Mouse (Mus musculus): ENCODE measurements around the gene Dlgap4. TPM values are rescaled to one million over a fixed set of nuclear protein-coding genes. Genes with fewer than 3 reads are reported as not detected.

Dlgap4 gene
- total RNA-seq, 1 experiment from 2014 or later, result 14.3 TPM

- no peak for ATAC-seq (replicated peaks in 1 of 2; ENCODE audit: insufficient read depth in 1 of 2, low FRiP score in 2 of 2, low TSS enrichment in 1 of 2, low read depth in 1 of 2, poor library complexity in 2 of 2, severe bottlenecking in 2 of 2)
Observed at GRCm38 (mm10) chr2:156673881-156674669, 60.6 kb downstream of the Dlgap4 start.

DNA sequence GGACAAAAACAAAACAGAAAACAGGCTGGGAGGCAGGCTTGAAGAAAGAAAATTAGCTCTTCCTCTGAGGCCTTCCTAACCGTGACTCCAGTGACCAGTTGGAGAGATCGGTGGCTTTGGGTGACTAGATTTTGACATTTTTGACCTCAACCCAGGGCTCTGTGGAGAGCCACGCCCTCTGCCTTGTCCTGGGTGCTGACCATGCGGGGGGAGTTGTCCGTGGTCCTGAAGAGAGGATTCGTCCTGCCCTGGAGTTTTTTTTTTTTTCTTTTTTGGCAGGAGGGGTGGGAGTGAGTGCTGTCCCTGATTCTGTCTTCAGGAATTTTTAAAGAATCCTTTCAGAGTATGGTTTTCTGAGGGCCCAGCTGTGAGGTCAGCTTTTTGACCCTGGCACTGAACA lies 63.4 kb downstream of the Dlgap4 start:
- no peak for ATAC-seq (replicated peaks in 1 of 2; ENCODE audit: insufficient read depth in 1 of 2, low FRiP score in 2 of 2, low TSS enrichment in 1 of 2, low read depth in 1 of 2, poor library complexity in 2 of 2, severe bottlenecking in 2 of 2)

DNA sequence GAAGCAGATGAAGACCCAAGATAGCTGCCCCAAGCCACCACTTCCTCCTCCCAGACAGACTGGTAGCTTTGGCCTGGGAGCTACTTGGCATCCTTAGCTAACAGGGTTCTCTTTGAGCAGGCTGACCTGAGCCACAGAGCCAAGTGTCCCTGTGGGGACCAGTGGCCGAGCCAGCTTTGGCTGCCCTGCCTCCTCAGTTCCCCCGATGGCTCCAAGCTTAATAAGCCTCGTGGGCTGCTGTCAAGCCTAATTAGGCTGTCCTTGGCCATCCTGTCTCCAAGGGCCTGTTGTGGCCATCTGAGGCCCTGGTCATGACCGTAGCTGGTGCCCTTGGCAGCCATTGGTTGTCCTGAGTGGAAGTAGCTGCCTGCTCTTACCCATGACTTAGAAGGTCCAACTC lies 64.6 kb downstream of the Dlgap4 start:
- ATAC-seq (replicated peaks in 1 of 2; ENCODE audit: insufficient read depth in 1 of 2, low FRiP score in 2 of 2, low TSS enrichment in 1 of 2, low read depth in 1 of 2, poor library complexity in 2 of 2, severe bottlenecking in 2 of 2), result no peak

DNA sequence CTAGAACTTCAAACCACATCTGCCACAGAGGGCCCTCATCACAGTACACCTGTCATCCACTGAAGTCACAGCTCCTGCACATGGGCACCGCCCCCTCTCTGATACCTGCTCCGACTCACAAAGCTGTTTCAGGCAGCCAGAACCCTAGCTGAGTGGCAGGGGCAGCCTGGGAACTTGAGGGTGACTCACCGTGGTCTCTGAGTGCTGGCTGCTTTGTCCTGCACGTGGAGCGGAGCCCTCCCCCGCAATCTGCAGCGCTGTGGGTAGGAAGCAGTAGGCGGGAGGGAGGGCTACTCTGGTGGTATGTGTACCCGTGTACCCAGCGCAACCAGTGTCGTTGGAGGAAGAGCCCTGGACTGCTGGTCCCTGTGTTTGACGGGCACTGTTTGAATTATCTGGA lies 69.5 kb downstream of the Dlgap4 start:
- ATAC-seq (replicated peaks in 1 of 2; ENCODE audit: insufficient read depth in 1 of 2, low FRiP score in 2 of 2, low TSS enrichment in 1 of 2, low read depth in 1 of 2, poor library complexity in 2 of 2, severe bottlenecking in 2 of 2), result 0 out of 4 replicates have a peak, but pooled peaks of 1 of the 2 experiments have one; percentile 23

DNA sequence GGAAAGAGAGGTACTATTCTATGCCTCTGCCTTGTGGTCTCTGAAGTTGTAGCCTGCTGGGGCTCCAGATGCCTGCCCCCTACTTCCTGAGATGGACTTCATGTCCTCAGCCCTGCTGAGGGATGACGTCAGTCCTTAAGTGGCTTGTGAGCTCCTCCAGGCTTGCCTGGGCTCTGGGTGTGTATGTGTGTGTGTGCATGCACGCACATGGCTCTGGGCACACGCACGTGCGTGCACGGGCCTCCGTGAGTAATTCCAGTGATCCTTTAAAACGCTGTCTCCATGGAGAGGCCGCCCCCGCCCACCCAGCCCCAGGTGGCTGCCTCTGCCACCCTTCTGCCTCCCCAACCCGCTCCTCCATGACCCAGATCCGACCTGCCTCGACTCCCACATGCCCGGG lies 72.5 kb downstream of the Dlgap4 start:
- ATAC-seq (replicated peaks in 1 of 2; ENCODE audit: insufficient read depth in 1 of 2, low FRiP score in 2 of 2, low TSS enrichment in 1 of 2, low read depth in 1 of 2, poor library complexity in 2 of 2, severe bottlenecking in 2 of 2), result no peak

- no peak for ATAC-seq (replicated peaks in 1 of 2; ENCODE audit: insufficient read depth in 1 of 2, low FRiP score in 2 of 2, low TSS enrichment in 1 of 2, low read depth in 1 of 2, poor library complexity in 2 of 2, severe bottlenecking in 2 of 2)
Observed at GRCm38 (mm10) chr2:156686754-156687153, 73.2 kb downstream of the Dlgap4 start.

GRCm38 (mm10) chr2:156688604-156689003 lies 75.1 kb downstream of the Dlgap4 start:
- ATAC-seq (replicated peaks in 1 of 2; ENCODE audit: insufficient read depth in 1 of 2, low FRiP score in 2 of 2, low TSS enrichment in 1 of 2, low read depth in 1 of 2, poor library complexity in 2 of 2, severe bottlenecking in 2 of 2), result no peak

DNA sequence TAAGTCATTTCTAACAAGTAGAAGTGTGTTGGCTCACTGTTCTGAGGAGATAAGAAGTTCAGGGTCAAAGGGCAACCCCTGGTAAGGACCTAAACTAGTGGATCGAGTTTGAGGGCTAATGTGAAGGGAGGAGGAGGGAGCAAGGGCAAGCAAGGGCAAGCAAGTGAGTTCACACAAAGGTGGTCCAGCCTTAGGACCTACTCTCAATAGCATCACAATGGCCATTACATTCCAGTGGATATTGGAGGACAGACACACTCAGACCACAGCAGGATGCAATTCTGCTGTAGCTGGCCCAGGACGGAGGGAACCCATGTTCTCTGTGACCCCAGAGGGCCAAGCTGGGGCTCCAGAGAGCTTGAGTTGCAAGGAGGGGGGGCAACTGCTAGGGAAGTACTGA lies 77.3 kb downstream of the Dlgap4 start:
- no peak for ATAC-seq (replicated peaks in 1 of 2; ENCODE audit: insufficient read depth in 1 of 2, low FRiP score in 2 of 2, low TSS enrichment in 1 of 2, low read depth in 1 of 2, poor library complexity in 2 of 2, severe bottlenecking in 2 of 2)

- ATAC-seq (replicated peaks in 1 of 2; ENCODE audit: insufficient read depth in 1 of 2, low FRiP score in 2 of 2, low TSS enrichment in 1 of 2, low read depth in 1 of 2, poor library complexity in 2 of 2, severe bottlenecking in 2 of 2), result no peak
Observed at GRCm38 (mm10) chr2:156691746-156692145, 78.2 kb downstream of the Dlgap4 start.

- ATAC-seq (replicated peaks in 1 of 2; ENCODE audit: insufficient read depth in 1 of 2, low FRiP score in 2 of 2, low TSS enrichment in 1 of 2, low read depth in 1 of 2, poor library complexity in 2 of 2, severe bottlenecking in 2 of 2), result no peak
Observed at GRCm38 (mm10) chr2:156693241-156693807, 79.8 kb downstream of the Dlgap4 start.

- no peak for ATAC-seq (replicated peaks in 1 of 2; ENCODE audit: insufficient read depth in 1 of 2, low FRiP score in 2 of 2, low TSS enrichment in 1 of 2, low read depth in 1 of 2, poor library complexity in 2 of 2, severe bottlenecking in 2 of 2)
Observed at GRCm38 (mm10) chr2:156697261-156697660, 83.8 kb downstream of the Dlgap4 start.

- no peak for ATAC-seq (replicated peaks in 1 of 2; ENCODE audit: insufficient read depth in 1 of 2, low FRiP score in 2 of 2, low TSS enrichment in 1 of 2, low read depth in 1 of 2, poor library complexity in 2 of 2, severe bottlenecking in 2 of 2)
Observed at GRCm38 (mm10) chr2:156698168-156698567, 84.7 kb downstream of the Dlgap4 start.

- ATAC-seq (replicated peaks in 1 of 2; ENCODE audit: insufficient read depth in 1 of 2, low FRiP score in 2 of 2, low TSS enrichment in 1 of 2, low read depth in 1 of 2, poor library complexity in 2 of 2, severe bottlenecking in 2 of 2), result peak; percentile 64 to 82
Observed at GRCm38 (mm10) chr2:156705473-156705872, 92.0 kb downstream of the Dlgap4 start.

DNA sequence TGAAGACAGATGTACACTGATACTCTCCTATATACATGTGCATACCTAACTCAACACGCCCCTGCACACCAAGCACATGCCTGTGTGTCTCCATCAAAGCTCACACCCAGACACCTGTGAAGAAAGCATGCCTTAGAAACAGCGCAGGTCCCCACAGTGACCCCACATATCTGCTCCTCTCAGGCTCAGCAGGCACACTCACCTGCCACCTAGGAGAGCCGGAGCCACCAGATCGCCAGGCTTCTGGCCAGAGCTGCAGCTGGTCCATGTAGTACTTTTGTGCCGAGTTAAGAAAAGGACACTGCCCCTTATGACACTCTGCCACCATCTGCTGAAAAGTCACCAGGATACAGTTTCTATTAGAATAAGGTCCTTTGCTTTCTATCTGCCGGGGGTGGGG lies 103.2 kb downstream of the Dlgap4 start:
- no peak for ATAC-seq (replicated peaks in 1 of 2; ENCODE audit: insufficient read depth in 1 of 2, low FRiP score in 2 of 2, low TSS enrichment in 1 of 2, low read depth in 1 of 2, poor library complexity in 2 of 2, severe bottlenecking in 2 of 2)

GRCm38 (mm10) chr2:156717320-156718281 lies 104.1 kb downstream of the Dlgap4 start:
- no peak for ATAC-seq (replicated peaks in 1 of 2; ENCODE audit: insufficient read depth in 1 of 2, low FRiP score in 2 of 2, low TSS enrichment in 1 of 2, low read depth in 1 of 2, poor library complexity in 2 of 2, severe bottlenecking in 2 of 2)

DNA sequence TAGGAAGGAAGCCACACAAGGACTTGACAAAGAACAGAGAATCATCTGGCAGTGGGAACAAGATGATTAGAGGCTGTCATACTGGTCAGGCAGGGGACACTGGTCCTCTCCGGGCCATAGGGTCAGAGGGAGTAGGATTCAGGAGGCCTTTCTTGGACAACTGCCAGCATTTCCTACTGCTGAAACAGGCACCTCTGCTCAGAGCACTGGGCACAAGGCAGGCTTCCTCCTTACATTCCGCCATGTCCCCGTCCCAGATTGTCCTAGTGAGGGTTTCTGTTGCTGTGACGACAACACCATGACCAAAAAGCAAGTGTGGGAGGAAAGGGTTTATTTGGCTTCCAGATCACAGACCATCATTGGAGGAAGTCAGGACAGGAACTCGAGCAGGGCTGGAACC lies 105.3 kb downstream of the Dlgap4 start:
- ATAC-seq (replicated peaks in 1 of 2; ENCODE audit: insufficient read depth in 1 of 2, low FRiP score in 2 of 2, low TSS enrichment in 1 of 2, low read depth in 1 of 2, poor library complexity in 2 of 2, severe bottlenecking in 2 of 2), result no peak

DNA sequence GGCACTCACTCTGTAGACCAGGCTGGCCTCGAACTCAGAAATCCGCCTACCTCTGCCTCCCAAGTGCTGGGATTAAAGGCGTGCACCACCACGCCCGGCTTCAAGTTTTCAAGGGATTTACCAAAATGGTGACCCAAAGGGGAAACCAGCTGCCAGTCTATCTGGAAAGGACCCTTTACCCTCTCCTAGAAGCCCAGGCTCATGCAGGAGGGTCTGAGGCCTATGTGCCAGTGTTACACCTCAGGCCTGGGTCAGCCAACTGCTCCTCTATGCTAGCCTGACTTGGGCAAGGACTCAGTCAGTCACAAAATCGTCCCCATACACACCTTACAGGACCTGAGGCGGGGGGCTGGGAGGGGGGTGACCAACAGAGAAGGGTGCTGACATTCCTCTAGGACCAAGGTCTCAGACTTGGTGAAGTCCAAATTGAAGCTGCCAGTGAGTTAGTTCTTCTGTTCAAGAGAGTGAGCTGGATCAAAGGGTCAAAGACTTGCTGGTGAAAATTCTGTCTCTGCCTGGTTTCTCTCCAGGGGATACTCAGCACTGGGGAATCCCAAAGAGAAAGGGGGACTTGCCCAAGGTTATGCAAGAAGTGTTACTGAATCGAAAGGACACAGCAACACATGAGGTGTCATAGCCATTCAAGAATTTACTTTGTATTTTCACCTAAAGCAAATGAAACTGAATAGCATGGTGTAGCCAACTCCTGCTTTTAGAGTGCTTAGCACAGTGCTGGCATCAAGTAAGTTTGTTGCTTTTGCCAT lies 106.2 kb downstream of the Dlgap4 start:
- no peak for ATAC-seq (replicated peaks in 1 of 2; ENCODE audit: insufficient read depth in 1 of 2, low FRiP score in 2 of 2, low TSS enrichment in 1 of 2, low read depth in 1 of 2, poor library complexity in 2 of 2, severe bottlenecking in 2 of 2)
